Mouse (Mus musculus) heart, adult 2 months (tissue): ENCODE measurements around the gene Gm17078.
"Not testable (repeated sequence)": the region's sequence is repeated elsewhere in the genome, so short reads cannot be mapped to it uniquely, and the experiment has no call there.

Experiments
- CTCF ChIP-seq: fragments of 200-600 bp; IDR thresholded peaks from 2 replicates; pipeline ENCODE4 v1.8.1; 2022; ENCODE audit warnings: antibody characterized with exemption, mild to moderate bottlenecking, moderate library complexity
- EP300 ChIP-seq: fragments of 200-500 bp; IDR thresholded peaks from 2 replicates; pipeline ENCODE4 v1.6.1; 2011; ENCODE audit warnings: low read depth, low read length, control low read depth; ENCODE audit not compliant: insufficient read depth
- POLR2A ChIP-seq: fragments of 200-500 bp; IDR thresholded peaks from 2 replicates; pipeline ENCODE4 v1.6.1; 2011; ENCODE audit warnings: mild to moderate bottlenecking, low read depth, low read length, control low read depth; ENCODE audit not compliant: insufficient read depth

GRCm38 (mm10) chr14:51573963-51574362 is 37.1 kb downstream of the Gm17078 start, which contains the start of gene Gm17175:
- not testable (repeated sequence) for TF ChIP-seq EP300, CTCF, POLR2A
